Mouse (Mus musculus) 416B (cell line): ENCODE data around the gene Dab2ip.

Experiments
- DNase-seq: peaks from one replicate; pipeline ENCODE4 v3.0.0; 2011; ENCODE audit warnings: low read depth

The Dab2ip gene

GRCm38 (mm10) chr2:35557911-35558825, at the start of gene Dab2ip:
Gene Dab2ip, plus strand, starts transcription at chr2:35558266.
- no peak for DNase-seq

GRCm38 (mm10) chr2:35508597-35509342, 49.3 kb upstream of the Dab2ip start:
- DNase-seq, result no peak

GRCm38 (mm10) chr2:35509343-35509667, 48.8 kb upstream of the Dab2ip start:
- DNase-seq, result no peak

- DNase-seq, result no peak
Measured at GRCm38 (mm10) chr2:35509888-35510287, 48.2 kb upstream of the Dab2ip start.

- DNase-seq, result no peak
Measured at GRCm38 (mm10) chr2:35510920-35511319, 47.1 kb upstream of the Dab2ip start.

GRCm38 (mm10) chr2:35512226-35512625, 45.8 kb upstream of the Dab2ip start:
- DNase-seq, result peak; percentile 50

- no peak for DNase-seq
Measured at GRCm38 (mm10) chr2:35514051-35514892, 43.8 kb upstream of the Dab2ip start.

GRCm38 (mm10) chr2:35526612-35527242, 31.3 kb upstream of the Dab2ip start:
- no peak for DNase-seq

- no peak for DNase-seq
Measured at GRCm38 (mm10) chr2:35529086-35529485, 29.0 kb upstream of the Dab2ip start.

GRCm38 (mm10) chr2:35529856-35530255, 28.2 kb upstream of the Dab2ip start:
- no peak for DNase-seq

GRCm38 (mm10) chr2:35530732-35531131, 27.3 kb upstream of the Dab2ip start:
- DNase-seq, result no peak

GRCm38 (mm10) chr2:35533646-35534045, 24.4 kb upstream of the Dab2ip start:
- DNase-seq, result no peak

GRCm38 (mm10) chr2:35539276-35539972, 18.6 kb upstream of the Dab2ip start:
- peak; percentile 85 for DNase-seq

- DNase-seq, result no peak
Measured at GRCm38 (mm10) chr2:35540798-35541197, 17.3 kb upstream of the Dab2ip start.

- DNase-seq, result peak; percentile 46
Measured at GRCm38 (mm10) chr2:35544717-35545116, 13.3 kb upstream of the Dab2ip start.

- DNase-seq, result no peak
Measured at GRCm38 (mm10) chr2:35545125-35545590, 12.9 kb upstream of the Dab2ip start.

GRCm38 (mm10) chr2:35546462-35546861, 11.6 kb upstream of the Dab2ip start:
- peak; percentile 26 for DNase-seq

GRCm38 (mm10) chr2:35549191-35549590, 8.9 kb upstream of the Dab2ip start:
- no peak for DNase-seq

GRCm38 (mm10) chr2:35550097-35550496, 8.0 kb upstream of the Dab2ip start:
- DNase-seq, result no peak

- no peak for DNase-seq
Measured at GRCm38 (mm10) chr2:35556918-35557486, 1.1 kb upstream of the Dab2ip start.
